Mouse (Mus musculus): ENCODE measurements around the gene Nav2.

Nav2 gene

GRCm38 (mm10) chr7:48982573-48982972, 74.1 kb downstream of the Nav2 start:
- no peaks in the 10 kb centered on the region for H3K27me3 ChIP-seq (ENCODE audit: control insufficient read depth, insufficient read depth, low read length, poor library complexity, severe bottlenecking)
- no peaks in the 10 kb centered on the region for H3K36me3 ChIP-seq (ENCODE audit: control insufficient read depth, insufficient read depth, low read length, poor library complexity, severe bottlenecking)
- no peak for DNase-seq (ENCODE audit: low read depth, low spot score)

- Histone ChIP-seq H3K36me3 (ENCODE audit: control insufficient read depth, insufficient read depth, low read length, poor library complexity, severe bottlenecking) (no peaks in the 10 kb centered on the region), H3K27me3 (ENCODE audit: control insufficient read depth, insufficient read depth, low read length, poor library complexity, severe bottlenecking) (no peaks in the 10 kb centered on the region)
- DNase-seq (ENCODE audit: low read depth, low spot score): no peak
Observed at GRCm38 (mm10) chr7:48991911-48992552, 83.5 kb downstream of the Nav2 start.

GRCm38 (mm10) chr7:48995171-48995570, 86.7 kb downstream of the Nav2 start:
- no peaks in the 10 kb centered on the region for H3K27me3 ChIP-seq (ENCODE audit: control insufficient read depth, insufficient read depth, low read length, poor library complexity, severe bottlenecking)
- DNase-seq (ENCODE audit: low read depth, low spot score): no peak
- H3K36me3 ChIP-seq (ENCODE audit: control insufficient read depth, insufficient read depth, low read length, poor library complexity, severe bottlenecking): no peaks in the 10 kb centered on the region

- no peak for DNase-seq (ENCODE audit: low read depth, low spot score)
- no peaks in the 10 kb centered on the region for H3K27me3 ChIP-seq (ENCODE audit: control insufficient read depth, insufficient read depth, low read length, poor library complexity, severe bottlenecking)
- no peaks in the 10 kb centered on the region for H3K36me3 ChIP-seq (ENCODE audit: control insufficient read depth, insufficient read depth, low read length, poor library complexity, severe bottlenecking)
Observed at GRCm38 (mm10) chr7:48995701-48996100, 87.2 kb downstream of the Nav2 start.

GRCm38 (mm10) chr7:48996829-48997228, 88.3 kb downstream of the Nav2 start:
- Histone ChIP-seq H3K27me3 (ENCODE audit: control insufficient read depth, insufficient read depth, low read length, poor library complexity, severe bottlenecking) (no peaks in the 10 kb centered on the region), H3K36me3 (ENCODE audit: control insufficient read depth, insufficient read depth, low read length, poor library complexity, severe bottlenecking) (no peaks in the 10 kb centered on the region)
- no peak for DNase-seq (ENCODE audit: low read depth, low spot score)

GRCm38 (mm10) chr7:48998097-48998496, 89.6 kb downstream of the Nav2 start:
- no peaks in the 10 kb centered on the region for H3K27me3 ChIP-seq (ENCODE audit: control insufficient read depth, insufficient read depth, low read length, poor library complexity, severe bottlenecking)
- no peaks in the 10 kb centered on the region for H3K36me3 ChIP-seq (ENCODE audit: control insufficient read depth, insufficient read depth, low read length, poor library complexity, severe bottlenecking)
- DNase-seq (ENCODE audit: low read depth, low spot score): no peak

- Histone ChIP-seq H3K27me3 (ENCODE audit: control insufficient read depth, insufficient read depth, low read length, poor library complexity, severe bottlenecking) (no peaks in the 10 kb centered on the region), H3K36me3 (ENCODE audit: control insufficient read depth, insufficient read depth, low read length, poor library complexity, severe bottlenecking) (no peaks in the 10 kb centered on the region)
- no peak for DNase-seq (ENCODE audit: low read depth, low spot score)
Observed at GRCm38 (mm10) chr7:48998595-48998994, 90.1 kb downstream of the Nav2 start.

GRCm38 (mm10) chr7:49000816-49001215, 92.3 kb downstream of the Nav2 start:
- no peak for DNase-seq (ENCODE audit: low read depth, low spot score)
- Histone ChIP-seq H3K36me3 (ENCODE audit: control insufficient read depth, insufficient read depth, low read length, poor library complexity, severe bottlenecking) (no peaks in the 10 kb centered on the region), H3K27me3 (ENCODE audit: control insufficient read depth, insufficient read depth, low read length, poor library complexity, severe bottlenecking) (no peaks in the 10 kb centered on the region)

- Histone ChIP-seq H3K36me3 (ENCODE audit: control insufficient read depth, insufficient read depth, low read length, poor library complexity, severe bottlenecking) (no peaks in the 10 kb centered on the region), H3K27me3 (ENCODE audit: control insufficient read depth, insufficient read depth, low read length, poor library complexity, severe bottlenecking) (no peaks in the 10 kb centered on the region)
- DNase-seq (ENCODE audit: low read depth, low spot score): no peak
Observed at GRCm38 (mm10) chr7:49004402-49004801, 95.9 kb downstream of the Nav2 start.

GRCm38 (mm10) chr7:49006886-49007285, 98.4 kb downstream of the Nav2 start:
- DNase-seq (ENCODE audit: low read depth, low spot score): no peak

GRCm38 (mm10) chr7:49010739-49011138, 102.2 kb downstream of the Nav2 start:
- DNase-seq (ENCODE audit: low read depth, low spot score): no peak
- Histone ChIP-seq H3K36me3 (ENCODE audit: control insufficient read depth, insufficient read depth, low read length, poor library complexity, severe bottlenecking) (no peaks in the 10 kb centered on the region), H3K27me3 (ENCODE audit: control insufficient read depth, insufficient read depth, low read length, poor library complexity, severe bottlenecking) (no peaks in the 10 kb centered on the region)

More at GRCm38 (mm10) chr7:49006886-49007285, 98.4 kb downstream of the Nav2 start:
- Histone ChIP-seq H3K36me3 (ENCODE audit: control insufficient read depth, insufficient read depth, low read length, poor library complexity, severe bottlenecking) (no peaks in the 10 kb centered on the region), H3K27me3 (ENCODE audit: control insufficient read depth, insufficient read depth, low read length, poor library complexity, severe bottlenecking) (no peaks in the 10 kb centered on the region)

GRCm38 (mm10) chr7:49012027-49012426, 103.5 kb downstream of the Nav2 start:
- H3K27me3 ChIP-seq (ENCODE audit: control insufficient read depth, insufficient read depth, low read length, poor library complexity, severe bottlenecking): no peaks in the 10 kb centered on the region
- DNase-seq (ENCODE audit: low read depth, low spot score): no peak
- H3K36me3 ChIP-seq (ENCODE audit: control insufficient read depth, insufficient read depth, low read length, poor library complexity, severe bottlenecking): no peaks in the 10 kb centered on the region

- no peak for DNase-seq (ENCODE audit: low read depth, low spot score)
- H3K36me3 ChIP-seq (ENCODE audit: control insufficient read depth, insufficient read depth, low read length, poor library complexity, severe bottlenecking): no peaks in the 10 kb centered on the region
- H3K27me3 ChIP-seq (ENCODE audit: control insufficient read depth, insufficient read depth, low read length, poor library complexity, severe bottlenecking): no peaks in the 10 kb centered on the region
Observed at GRCm38 (mm10) chr7:49014480-49014879, 106.0 kb downstream of the Nav2 start.

GRCm38 (mm10) chr7:49015297-49015696, 106.8 kb downstream of the Nav2 start:
- Histone ChIP-seq H3K36me3 (ENCODE audit: control insufficient read depth, insufficient read depth, low read length, poor library complexity, severe bottlenecking) (no peaks in the 10 kb centered on the region), H3K27me3 (ENCODE audit: control insufficient read depth, insufficient read depth, low read length, poor library complexity, severe bottlenecking) (no peaks in the 10 kb centered on the region)
- DNase-seq (ENCODE audit: low read depth, low spot score): no peak

- no peaks in the 10 kb centered on the region for H3K27me3 ChIP-seq (ENCODE audit: control insufficient read depth, insufficient read depth, low read length, poor library complexity, severe bottlenecking)
- no peak for DNase-seq (ENCODE audit: low read depth, low spot score)
- no peaks in the 10 kb centered on the region for H3K36me3 ChIP-seq (ENCODE audit: control insufficient read depth, insufficient read depth, low read length, poor library complexity, severe bottlenecking)
Observed at GRCm38 (mm10) chr7:49016088-49016487, 107.6 kb downstream of the Nav2 start.

- H3K27me3 ChIP-seq (ENCODE audit: control insufficient read depth, insufficient read depth, low read length, poor library complexity, severe bottlenecking): no peaks in the 10 kb centered on the region
- DNase-seq (ENCODE audit: low read depth, low spot score): no peak
- H3K36me3 ChIP-seq (ENCODE audit: control insufficient read depth, insufficient read depth, low read length, poor library complexity, severe bottlenecking): no peaks in the 10 kb centered on the region
Observed at GRCm38 (mm10) chr7:49017794-49018193, 109.3 kb downstream of the Nav2 start.
